Mouse (Mus musculus) layer of hippocampus, postnatal 36 days (tissue): ENCODE measurements around the gene 1700067K01Rik. TPM values are rescaled to one million over a fixed set of nuclear protein-coding genes. Genes with fewer than 3 reads are reported as not detected.

ENCODE experiments used
- DNase-seq, 2 experiments: peaks; one replicate each; pipeline ENCODE4 v3.0.0; 2022
- total RNA-seq, 2 experiments: library from RNA; stranded (reverse); gene quantifications; 2 replicates each; pipeline ENCODE4 v1.2.3; 2021

Gene 1700067K01Rik
- under 1 TPM; 0.40 to 0.75 TPM for total RNA-seq

DNA sequence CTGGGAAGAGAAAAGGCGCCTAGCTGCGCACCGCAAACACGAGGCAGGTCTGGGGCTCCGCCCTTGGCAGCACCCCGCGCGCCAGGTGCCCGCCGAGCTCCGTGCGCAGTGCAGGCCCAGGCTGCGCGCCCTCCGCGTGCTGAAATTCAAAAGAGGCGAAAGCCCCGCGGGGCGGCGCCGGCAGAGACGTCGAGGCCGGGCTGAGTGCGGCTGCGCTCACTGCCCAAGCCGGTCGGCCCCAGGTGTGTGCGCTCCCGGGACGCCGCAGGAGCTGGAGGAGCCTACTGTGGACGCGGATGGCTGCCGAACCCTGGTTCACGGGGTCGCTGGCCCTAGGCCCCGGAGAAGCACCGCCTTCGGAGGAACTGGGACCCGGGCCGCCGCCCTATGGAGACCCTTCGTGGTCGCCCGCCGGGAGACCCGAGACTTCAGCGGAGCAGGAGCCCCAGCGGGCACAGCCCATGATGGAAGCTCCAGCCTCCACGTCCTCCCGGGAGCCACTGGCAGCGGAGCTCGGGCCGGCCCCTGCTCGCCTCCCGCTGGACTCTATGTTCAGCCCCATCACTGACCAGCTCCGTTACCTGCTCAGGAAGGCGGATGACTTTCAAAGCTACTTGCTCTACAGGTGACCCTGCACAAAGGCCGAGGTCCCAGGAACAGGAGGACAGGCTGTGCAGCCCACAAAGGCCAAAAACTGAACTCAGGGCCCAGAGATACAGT, at the start of gene 1700067K01Rik:
1700067K01Rik (plus strand) TSS at position 222 of the 720 bp plus-strand sequence.
- DNase-seq, result no peak

- DNase-seq, result no peak
These were observed 46.6 kb upstream of the 1700067K01Rik start for GRCm38 (mm10) chr8:83954749-83955105.

DNA sequence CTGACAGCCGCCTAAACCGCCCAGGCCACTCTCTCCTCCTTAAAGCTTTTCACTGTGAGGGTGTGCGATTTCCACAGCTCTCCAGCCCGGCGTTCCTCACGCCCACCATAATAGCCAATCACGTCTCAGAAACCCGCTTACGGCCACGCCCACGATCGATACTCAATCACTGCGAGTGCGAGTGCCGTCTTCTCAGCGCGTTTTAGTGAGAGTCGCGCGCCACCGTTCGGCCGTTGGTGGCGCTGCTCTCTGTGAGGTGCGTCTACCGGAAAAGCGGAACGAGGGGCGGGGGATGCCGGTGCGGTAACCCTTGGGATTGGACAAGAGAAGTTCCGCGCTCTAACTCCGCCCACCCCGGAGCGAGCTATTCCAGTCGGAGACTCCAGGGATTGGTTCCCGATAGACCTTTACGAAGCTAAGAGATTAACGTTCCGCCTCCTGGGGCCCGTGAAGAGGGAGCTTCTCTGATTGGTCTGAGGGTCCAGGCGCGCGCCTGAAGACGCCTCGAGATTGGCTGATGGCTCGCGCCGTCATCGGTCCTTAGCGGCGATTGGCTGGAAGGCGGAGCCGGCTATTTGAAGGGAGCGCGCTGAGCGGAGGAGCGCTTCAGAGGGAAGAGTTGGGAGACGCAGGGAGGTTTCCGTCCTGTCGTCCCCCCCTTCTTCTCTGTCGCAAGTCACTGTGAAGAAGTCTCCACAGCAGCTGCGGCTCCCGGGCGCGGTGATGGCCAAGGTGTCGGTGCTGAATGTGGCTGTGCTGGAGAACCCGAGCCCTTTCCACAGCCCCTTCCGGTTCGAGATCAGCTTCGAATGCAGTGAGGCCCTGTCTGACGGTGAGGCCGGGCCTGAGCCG, 46.0 kb upstream of the 1700067K01Rik start, which contains the start of the genes Gm10644 and Asf1b:
Gm10644 (minus strand) TSS at position 100 of the 852 bp plus-strand sequence.
Asf1b (plus strand) TSS at position 402 of the 852 bp plus-strand sequence.
- peak; percentile 96 to 98 for DNase-seq

- DNase-seq, result no peak
These were observed 45.4 kb upstream of the 1700067K01Rik start for GRCm38 (mm10) chr8:83955958-83956218.

DNA sequence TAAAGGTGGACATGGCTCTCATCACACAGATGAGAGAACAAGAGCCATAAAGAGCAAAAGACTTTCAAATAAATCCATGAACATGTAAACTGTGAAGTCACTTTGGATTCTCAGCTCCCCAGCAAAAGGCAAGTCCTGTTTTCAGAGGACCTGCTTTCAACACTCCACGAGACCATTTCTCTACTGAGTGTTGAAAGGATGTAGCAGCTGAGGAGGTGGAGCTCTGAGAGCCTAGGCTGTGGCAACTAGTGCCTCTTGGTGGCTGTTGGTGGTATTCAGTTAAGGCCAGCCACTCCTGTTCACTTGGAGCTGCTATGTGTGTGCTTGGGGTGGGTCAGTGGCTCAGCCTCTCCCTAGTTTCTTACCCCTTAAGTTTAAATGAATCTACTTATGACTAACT, 44.5 kb upstream of the 1700067K01Rik start:
- DNase-seq, result no peak

- DNase-seq, result no peak
These were observed 37.1 kb upstream of the 1700067K01Rik start for GRCm38 (mm10) chr8:83964015-83964765.

DNA sequence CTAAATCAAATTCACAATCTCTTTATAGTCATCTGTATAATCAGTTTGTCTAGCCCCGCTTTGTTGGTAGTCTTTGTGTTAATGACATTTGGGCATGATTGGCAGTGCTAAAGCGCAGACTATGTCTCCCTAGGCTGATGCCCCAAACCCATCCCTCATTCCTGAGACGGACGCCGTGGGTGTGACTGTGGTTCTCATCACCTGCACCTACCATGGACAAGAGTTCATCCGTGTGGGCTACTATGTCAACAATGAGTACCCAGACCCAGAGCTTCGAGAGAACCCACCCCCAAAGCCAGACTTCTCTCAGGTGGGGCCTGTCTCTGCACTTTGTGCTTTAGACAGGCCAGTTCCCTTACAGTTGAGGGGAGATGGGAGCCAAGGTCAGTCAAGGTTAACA, 33.6 kb upstream of the 1700067K01Rik start:
- no peak for DNase-seq

DNA sequence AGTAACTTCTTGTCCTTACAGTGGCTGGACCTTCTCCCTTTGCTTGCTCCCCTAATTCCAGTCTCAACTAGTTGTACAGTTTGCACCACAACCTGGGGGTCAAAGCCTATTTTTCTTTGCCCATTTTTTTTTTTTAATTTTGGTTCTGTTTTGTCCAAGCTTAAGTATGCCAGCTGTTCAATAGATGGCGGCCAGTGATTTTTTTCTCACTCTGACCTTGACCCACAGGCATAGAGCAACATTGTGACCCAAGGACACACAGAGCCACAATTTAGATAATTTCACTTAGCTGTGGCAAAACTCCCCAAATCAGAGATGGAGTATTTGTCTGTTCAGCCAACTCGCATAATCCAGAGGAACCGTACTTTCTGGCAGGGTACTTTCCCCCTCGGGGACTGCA, 30.2 kb upstream of the 1700067K01Rik start:
- DNase-seq, result no peak

GRCm38 (mm10) chr8:83971661-83972060, 29.6 kb upstream of the 1700067K01Rik start:
- no peak for DNase-seq

DNA sequence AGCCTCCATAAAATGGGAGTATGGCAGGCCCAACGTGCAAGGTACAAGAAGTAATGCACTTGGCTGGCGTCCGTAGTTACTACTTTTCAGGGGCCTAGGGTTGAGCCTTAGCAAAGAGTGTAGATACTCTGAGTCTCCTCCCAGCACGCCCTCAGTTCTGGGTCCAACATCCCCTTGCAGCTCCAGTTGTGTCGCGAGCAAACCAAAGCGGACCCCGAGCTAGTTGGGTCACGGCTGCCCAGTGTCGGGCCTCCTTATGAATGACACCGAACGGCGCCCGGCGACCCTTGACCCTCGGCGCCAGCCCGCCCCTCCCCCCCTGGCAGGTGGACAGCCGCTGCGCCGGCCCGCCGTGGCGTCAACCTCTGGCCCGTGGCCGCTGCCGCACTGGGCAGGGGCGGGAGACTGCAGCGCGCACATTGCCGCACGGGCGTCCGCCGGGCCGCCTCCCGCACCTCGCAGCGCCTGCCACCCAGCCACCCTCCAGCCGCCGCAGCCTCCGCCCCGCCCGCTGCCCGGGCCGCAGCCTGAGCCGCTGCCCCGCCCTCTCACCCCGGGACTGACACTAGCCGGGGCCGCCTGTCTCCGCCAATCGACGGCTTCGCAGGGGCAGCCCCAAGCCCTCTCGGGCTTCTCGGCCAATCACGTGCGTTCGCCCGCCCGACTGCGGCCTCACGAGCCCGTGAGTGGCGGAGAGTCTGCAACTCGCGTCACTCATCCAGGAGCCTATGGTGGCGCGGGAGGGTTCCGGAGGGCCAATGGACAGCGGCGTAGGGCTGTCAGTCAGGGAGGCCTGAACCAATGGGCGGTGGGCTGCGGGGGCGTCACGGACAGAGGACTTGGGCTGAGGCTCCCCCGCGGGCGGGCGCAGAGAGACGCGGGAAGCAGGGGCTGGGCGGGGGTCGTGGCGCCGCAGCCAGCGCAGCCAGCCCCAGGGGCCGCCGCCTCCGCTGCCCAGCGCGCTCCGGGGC, 28.9 kb upstream of the 1700067K01Rik start, which contains the start of gene Prkaca:
Prkaca (plus strand) TSS at position 844 of the 971 bp plus-strand sequence.
- peak; percentile 99 for DNase-seq

DNA sequence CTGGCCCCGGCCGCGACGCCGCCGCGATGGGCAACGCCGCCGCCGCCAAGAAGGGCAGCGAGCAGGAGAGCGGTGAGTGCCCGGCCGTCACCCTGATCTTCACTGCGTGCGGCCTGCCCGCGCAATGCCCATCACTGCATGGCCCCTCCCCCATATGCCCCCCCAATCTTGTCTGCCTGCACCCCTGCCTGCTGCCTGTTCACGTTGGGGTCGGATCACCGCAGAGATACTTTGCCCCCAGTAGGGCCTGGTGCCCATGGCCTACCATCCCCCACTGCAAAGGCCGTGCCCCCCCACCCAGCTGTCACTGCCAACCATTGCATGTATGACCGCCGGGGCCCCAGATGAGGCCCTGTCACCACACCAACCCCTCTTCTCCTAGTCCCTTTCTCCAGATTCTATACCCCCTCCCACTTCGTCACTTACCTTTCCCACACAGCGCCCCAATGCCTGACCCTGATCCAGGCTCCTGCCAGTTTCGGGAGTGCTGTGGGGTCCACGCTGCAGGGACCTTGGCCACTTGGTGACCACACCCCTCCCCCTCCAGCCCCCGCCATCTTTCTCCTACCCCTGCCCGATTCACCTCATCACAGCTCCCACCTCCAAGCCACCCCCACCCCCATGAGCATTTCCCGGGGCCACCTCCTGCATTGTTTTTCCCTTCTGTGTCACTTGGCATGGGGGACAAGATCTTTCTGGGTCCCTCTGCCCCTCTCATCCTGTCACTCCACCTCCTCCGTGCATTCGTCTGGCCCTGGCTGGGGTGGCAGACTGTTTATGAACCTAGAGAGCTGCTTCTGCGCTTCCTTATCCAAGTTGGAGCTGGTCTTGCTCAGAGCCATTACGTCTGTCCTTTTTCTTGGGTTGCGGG, 27.9 kb upstream of the 1700067K01Rik start:
- peak in 1 of 2 experiments; percentile 31 for DNase-seq

GRCm38 (mm10) chr8:83974521-83974920, 26.8 kb upstream of the 1700067K01Rik start:
- no peak for DNase-seq

GRCm38 (mm10) chr8:83976101-83976630, 25.1 kb upstream of the 1700067K01Rik start:
- no peak for DNase-seq

GRCm38 (mm10) chr8:83976779-83977350, 24.4 kb upstream of the 1700067K01Rik start:
- no peak for DNase-seq

- DNase-seq, result no peak
These were observed 23.7 kb upstream of the 1700067K01Rik start for GRCm38 (mm10) chr8:83977646-83978045.

GRCm38 (mm10) chr8:83978200-83978599, 23.1 kb upstream of the 1700067K01Rik start:
- DNase-seq, result no peak

GRCm38 (mm10) chr8:83980250-83980649, 21.1 kb upstream of the 1700067K01Rik start:
- DNase-seq, result no peak

- DNase-seq, result no peak
These were observed 20.5 kb upstream of the 1700067K01Rik start for GRCm38 (mm10) chr8:83980845-83981244.

DNA sequence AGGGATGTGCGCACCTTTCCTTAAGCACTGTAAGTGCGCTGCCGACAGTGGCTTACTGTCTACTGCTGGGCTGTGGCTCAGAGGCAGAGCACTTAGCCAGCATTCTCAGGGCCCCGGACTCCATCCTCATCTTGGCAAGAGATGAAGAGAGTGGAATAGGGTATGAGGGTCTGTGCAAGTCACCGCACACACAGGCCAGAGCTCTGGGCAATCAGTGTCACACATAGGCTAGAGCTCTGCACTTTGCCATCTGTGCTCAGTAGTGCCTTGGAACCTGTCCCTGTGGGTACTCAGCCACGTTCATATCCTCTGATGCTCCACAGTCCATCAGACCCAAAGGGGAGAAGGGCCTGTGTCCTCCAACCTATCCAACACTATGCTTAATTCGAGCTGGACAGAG, 19.8 kb upstream of the 1700067K01Rik start:
- DNase-seq, result no peak

DNA sequence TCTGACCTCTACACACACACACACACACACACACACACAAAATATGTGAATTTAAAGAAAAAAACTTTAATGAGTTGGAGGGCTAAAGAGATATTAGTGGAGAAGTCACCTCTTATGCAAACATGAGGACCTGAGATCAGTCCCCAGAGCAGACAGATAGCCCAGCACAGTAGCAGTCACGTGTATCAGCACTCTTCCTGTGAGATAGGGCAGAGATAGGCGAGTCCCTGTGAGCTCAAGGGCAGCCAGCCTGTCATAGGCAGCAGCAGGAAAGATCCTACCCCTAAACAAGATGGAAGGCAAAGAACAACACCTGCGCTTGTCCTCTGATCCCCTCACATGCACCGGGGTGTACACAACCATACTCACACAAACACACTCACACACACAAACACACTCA, 18.9 kb upstream of the 1700067K01Rik start:
- no peak for DNase-seq
